Mouse (Mus musculus): ENCODE measurements around the gene Rbm4b.
A peak's percentile ranks its signal among the peaks of the same experiment; 100 is the strongest.
"Not testable (repeated sequence)": the region's sequence is repeated elsewhere in the genome, so short reads cannot be mapped to it uniquely, and the experiment has no call there.

Gene Rbm4b

GRCm38 (mm10) chr19:4810746-4811062, 54.4 kb downstream of the Rbm4b start:
- no peak for DNase-seq (ENCODE audit: low spot score)

- peak; percentile 99 for DNase-seq (ENCODE audit: low spot score)
These were observed 55.0 kb downstream of the Rbm4b start, which contains the start of the genes Gm21992 and Rbm14 for GRCm38 (mm10) chr19:4811063-4811908. Gm21992 (minus strand) TSS chr19:4811612. Rbm14 (minus strand) TSS chr19:4811634.

GRCm38 (mm10) chr19:4811909-4812242, 55.6 kb downstream of the Rbm4b start:
- no peak for DNase-seq (ENCODE audit: low spot score)

GRCm38 (mm10) chr19:4812334-4812949, 56.1 kb downstream of the Rbm4b start:
- not testable (repeated sequence) for DNase-seq (ENCODE audit: low spot score)

- DNase-seq (ENCODE audit: low spot score): peak; percentile 43
These were observed 56.7 kb downstream of the Rbm4b start for GRCm38 (mm10) chr19:4813015-4813414.
